Mouse (Mus musculus): ENCODE measurements around the gene Tapbp.

Gene Tapbp

DNA sequence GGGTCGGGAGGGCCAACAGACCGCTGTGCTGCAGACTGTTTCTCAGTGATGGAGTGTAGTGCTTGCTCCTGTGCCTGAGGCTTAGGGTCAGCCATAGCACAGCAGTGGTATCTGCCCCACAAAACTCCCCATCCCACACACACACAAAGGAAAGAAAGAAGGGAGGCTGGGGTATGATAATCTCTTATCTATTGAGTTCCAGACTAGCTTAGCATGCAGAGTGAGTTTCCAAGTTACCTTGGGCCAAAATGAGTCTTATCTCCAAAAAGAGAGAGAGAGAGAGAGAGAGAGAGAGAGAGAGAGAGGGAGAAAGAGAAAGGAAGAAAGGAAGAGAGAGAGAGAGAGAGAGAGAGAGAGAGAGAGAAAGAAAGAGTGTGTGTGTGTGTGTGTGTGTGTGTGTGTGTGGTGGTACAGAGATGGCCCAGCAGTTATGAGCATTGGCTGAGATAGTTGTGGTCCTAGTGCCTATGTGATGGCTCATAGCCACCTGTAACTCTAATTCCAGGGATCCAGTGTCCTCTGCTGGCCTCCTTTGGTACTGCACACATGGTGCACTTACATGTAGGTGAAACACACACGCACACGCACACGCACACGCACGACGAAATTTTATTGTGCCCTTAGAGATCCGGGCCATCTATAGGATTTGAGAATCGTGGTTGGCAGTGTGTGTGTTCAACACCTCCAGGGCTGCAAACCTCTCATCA lies 9.0 kb downstream of the Tapbp start:
- DNase-seq: peak; percentile 63

GRCm38 (mm10) chr17:33925406-33926116 lies 9.9 kb downstream of the Tapbp start:
- DNase-seq: peak; percentile 27

- peak; percentile 57 for DNase-seq
These were observed 10.7 kb downstream of the Tapbp start for GRCm38 (mm10) chr17:33926207-33926932.

- peak; percentile 9 for DNase-seq
These were observed 12.7 kb downstream of the Tapbp start for GRCm38 (mm10) chr17:33928251-33928947.

DNA sequence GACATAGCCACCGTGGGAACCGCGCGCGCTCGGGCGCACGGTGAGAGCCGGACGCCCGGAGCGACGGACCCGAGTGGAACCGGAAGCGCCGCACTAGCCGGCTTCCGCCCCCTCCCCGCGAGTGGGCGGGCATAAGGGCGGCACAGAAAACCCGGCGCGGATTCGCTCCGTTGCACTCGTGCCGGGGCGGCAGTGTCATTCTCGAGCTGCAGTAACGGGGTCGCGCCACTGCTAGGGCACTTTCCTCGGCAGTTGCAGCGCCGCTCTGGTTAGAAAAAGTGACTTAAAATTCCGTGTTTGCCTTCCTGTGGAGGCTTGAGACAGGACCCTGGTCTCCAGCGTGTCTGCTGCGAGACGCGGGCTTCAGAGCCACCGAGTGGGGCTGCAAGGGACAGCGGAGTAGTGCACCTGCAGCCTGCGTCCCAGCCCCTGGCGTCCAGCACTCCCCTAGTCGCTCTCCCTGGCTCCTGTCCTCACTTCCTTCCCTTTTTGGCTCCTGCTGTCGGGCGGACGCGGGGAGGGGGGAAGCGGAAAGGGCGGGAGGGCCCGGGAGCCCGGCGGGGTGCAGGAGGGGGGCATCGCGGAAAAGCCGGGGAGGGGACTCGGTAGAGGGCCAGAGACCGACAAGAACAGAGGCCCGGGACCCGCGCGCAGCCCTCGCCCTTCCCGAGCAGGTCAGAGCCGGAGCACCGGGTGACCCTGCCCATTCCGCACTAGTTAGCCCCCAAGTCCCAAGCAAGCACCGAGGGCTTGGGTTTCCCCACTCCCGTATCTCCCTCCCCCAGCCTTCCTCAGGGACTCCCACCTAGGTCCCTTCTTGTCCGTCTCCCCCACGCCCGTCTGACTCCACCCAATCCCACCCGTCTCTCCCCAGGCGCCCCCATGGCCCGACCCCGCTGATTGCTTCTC lies 13.9 kb downstream of the Tapbp start, which contains the start of gene Rgl2:
TSS of gene Rgl2 (plus strand) at position 173 of the 909 bp plus-strand sequence.
- DNase-seq: peak; percentile 96

DNA sequence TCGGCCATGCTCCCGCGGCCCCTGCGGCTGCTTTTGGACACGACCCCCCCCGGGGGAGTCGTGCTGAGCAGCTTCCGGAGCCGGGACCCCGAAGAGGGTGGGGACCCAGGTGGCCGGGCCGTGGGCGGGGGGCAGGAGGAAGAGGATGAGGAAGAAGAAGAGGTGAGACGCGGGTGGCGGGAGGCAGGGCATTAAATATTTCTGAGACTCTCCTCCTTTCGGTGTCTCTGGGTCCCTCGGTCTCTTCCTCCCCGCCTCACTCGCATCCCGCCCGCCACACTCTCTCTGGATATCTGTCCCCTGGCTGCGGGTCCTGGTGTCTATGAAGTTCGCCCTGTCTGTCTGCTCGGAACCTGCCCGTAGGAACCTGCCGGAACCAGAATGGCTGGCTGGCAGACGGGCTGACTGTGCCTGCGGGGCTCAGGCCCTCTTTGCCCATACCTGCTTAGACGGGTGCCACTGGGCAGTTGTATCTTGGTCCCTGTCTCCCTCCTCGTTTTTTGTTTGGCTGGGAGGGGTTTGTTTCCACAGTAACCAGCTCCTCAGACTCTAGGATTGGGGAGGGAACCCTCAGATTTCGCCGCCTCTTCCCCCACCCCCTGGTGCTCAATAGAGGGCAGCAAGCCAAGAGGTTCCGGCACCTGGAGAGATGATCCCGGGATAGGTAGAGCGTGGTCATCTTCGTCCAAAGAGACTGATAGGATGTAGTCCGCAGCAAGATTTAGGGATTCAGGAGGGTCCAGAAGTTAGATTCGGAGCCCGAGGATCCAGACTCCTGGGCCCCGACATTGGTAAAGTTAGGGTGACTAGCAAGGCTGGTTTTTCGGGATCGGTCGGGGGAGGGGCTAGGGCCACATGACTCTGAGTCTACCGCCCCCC lies 14.8 kb downstream of the Tapbp start:
- DNase-seq: peak; percentile 67

DNA sequence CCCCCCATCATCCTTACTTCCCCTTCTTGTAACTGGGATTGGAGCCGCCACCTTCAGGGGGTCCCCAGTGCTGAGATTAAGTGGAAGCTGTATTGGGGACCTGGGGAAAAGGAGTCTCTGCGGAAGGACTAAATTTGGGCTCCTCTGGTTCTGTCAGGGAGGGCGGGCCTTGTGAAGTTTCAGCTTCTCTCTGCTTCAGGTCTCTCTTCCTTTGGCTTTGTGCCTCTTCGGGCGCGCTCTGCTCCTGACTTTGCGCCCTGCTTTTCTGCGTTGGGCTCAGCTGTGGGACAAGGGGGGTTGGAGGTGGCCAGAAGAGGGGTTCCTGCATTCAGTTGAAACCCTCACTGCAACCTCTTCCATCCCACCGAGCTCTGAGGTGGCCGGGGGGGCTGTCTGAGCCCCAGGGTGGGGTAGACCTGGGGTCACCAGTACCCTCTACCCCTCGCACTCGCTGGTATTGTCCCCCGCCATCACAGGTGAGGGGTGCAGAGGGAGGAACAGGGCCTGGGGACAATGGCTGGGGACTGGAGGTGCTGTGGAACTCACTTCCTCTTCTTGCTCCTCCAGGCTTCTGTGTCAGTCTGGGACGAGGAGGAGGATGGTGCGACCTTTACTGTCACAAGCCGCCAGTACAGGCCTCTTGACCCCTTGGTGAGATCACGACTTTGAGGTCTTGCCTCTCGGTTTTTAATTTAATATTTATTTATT lies 15.6 kb downstream of the Tapbp start:
- no peak for DNase-seq

DNA sequence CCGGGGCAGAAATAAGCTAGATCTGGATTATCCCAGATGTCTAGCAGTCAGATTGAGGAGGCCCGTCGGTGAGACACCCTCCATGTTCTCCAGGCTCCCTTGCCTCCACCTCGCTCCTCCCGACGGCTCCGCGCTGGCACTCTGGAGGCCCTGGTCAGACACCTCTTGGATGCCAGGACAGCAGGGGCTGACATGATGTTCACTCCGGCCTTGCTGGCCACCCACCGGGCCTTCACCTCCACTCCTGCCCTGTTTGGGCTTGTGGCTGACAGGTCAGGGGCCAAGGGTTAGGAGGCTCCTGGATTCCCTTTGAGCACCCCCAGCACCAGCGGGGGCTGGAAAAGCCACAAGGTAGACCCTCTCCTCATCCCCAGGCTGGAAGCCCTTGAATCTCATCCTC lies 16.2 kb downstream of the Tapbp start:
- peak; percentile 17 for DNase-seq

GRCm38 (mm10) chr17:33932448-33932847 lies 16.7 kb downstream of the Tapbp start:
- peak; percentile 16 for DNase-seq

- DNase-seq: peak; percentile 19
These were observed 17.3 kb downstream of the Tapbp start for GRCm38 (mm10) chr17:33932970-33933369.

DNA sequence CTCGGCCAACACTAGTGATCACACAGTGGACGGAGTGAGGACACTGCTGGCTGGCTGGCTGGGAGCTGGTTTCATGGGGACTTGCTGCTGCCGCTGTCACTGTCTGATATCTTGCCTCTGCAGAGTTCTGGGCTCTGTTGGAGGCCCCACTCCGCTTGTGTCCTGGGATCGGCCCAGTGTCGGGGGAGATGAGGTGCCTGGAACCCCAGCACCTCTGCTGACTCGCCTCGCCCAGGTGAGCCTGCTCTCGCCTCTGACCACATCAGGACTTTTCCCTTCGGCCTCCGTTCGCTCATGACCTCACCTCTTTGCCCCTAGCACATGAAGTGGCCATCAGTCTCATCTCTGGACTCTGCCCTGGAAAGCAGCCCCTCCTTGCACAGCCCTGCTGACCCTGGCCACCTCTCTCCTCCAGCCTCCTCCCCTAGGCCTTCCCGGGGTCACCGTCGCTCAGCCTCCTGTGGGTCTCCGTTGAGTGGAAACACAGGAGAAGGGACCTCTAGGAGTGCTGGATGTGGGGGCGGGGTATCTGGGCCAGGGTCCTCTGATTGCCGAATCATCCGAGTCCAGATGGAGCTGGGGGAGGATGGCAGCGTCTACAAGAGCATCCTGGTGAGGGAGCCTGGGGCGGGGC lies 19.8 kb downstream of the Tapbp start:
- no peak for DNase-seq

DNA sequence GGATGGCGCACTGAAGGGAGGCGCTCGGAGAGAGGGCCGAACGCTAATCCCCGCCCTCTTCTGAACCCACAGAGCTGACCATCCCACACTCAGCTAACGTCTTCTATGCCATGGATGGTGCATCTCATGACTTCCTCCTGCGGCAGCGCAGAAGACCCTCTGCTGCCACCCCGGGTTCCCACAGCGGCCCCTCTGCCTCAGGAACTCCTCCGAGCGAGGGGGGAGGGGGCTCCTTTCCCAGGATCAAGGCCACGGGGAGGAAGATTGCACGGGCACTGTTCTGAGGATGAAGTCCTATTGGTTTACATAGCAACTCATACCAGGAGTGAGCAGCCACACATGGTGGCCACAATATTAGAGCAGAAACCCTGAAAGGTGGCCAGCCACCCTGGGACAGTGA lies 21.3 kb downstream of the Tapbp start:
- no peak for DNase-seq

DNA sequence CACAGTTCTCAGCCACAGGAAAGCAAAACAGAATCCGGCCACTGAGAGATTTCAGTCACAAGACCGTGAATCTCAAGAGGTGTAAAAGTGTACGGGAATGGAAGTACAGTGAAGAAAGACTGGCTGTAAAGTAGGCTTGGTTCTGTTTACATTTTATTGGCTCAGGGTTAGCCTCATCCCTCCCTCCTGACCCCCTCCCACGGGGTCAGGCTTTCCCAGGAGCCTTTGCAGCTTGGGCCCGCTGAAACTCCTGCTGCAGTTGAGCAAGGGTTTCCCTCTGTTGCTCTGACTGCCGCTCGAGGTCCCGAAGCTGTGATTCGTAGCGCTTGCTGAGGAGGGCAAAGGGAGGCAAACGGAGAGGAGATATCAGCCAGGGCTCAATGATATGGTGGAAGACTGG lies 23.1 kb downstream of the Tapbp start:
- DNase-seq: peak; percentile 27

- peak; percentile 91 for DNase-seq
These were observed 24.6 kb downstream of the Tapbp start, which contains the start of the genes Pfdn6 and Wdr46 for GRCm38 (mm10) chr17:33940206-33940805. Pfdn6 (minus strand) TSS chr17:33940343. Wdr46 (plus strand) TSS chr17:33940660.

DNA sequence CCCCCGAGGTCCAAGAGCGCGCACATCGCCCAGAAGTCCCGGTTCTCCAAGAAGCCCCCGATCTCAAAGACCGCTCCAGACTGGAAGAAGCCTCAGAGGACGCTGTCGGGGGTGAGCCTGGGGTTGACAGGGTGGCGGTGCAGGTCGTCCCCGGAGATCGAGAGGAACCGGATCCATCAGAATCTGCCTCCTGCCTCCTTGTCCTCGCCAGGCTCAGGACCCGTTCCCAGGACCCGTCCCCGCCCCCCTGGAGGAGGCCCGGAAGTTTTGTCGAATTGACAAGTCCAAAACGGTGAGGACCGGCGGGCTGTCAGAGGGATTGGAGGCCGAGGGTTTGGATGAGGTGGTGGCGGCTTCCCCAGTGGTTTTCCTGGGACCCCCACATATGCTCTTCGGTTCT lies 25.3 kb downstream of the Tapbp start:
- peak; percentile 57 for DNase-seq

- DNase-seq: no peak
These were observed 25.7 kb downstream of the Tapbp start for GRCm38 (mm10) chr17:33941381-33941780.

DNA sequence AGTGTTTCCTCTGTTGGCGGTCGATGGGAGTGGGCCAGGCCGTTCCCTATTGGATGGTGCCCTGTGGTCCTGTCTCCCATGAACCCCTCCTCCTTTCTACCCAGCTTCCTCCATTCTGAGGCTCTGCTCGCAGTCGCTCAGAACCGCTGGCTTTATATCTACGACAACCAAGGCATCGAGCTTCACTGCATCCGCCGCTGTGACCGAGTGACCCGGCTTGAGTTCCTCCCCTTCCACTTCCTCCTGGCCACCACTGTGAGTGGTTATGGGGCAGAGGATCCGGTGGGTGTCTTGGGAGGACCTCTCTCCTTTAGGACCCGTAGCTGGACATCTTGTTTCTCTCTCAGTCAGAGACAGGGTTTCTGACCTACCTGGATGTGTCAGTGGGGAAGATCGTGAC lies 27.8 kb downstream of the Tapbp start:
- DNase-seq: no peak

DNA sequence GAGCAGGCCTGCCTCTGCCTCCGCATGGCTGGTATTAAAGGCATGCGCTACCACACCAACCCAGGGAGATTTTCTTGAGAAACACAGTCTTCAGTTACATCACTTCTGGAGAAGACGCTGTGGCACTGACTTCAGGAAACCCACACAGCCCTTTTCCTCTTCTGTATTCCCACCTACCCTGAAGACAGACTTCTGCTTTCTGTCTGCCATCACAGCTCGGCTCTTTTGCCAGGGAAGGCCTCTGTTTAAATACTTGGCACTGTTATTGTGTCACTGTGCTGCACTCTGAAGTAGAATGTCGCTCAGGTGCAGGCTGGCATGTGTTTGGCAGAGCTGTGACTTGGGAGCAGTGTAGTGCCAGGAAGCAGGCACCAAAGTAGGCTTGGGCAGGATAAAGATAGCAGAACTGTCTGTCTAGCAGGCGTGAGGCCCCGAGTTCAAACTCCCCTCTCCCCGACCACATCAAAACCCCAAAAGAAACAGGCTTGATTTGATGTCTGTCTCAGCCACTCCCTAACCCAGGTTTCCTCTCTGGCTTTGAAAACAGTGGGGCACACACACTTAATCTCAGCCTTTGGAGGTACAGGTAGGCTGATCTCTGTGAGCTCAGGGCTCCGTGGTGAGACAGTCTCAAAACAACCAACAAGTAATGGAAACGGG lies 31.9 kb downstream of the Tapbp start:
- no peak for DNase-seq
